Mouse (Mus musculus): ENCODE results near the gene Fam216a. TPM values are rescaled to one million over a fixed set of nuclear protein-coding genes. Genes with fewer than 3 reads are reported as not detected.
"Not testable (repeated sequence)": the region's sequence is repeated elsewhere in the genome, so short reads cannot be mapped to it uniquely, and the experiment has no call there.

Gene Fam216a
- total RNA-seq, 2 experiments from 2014 or later: 77.7 to 81.3 TPM

DNA sequence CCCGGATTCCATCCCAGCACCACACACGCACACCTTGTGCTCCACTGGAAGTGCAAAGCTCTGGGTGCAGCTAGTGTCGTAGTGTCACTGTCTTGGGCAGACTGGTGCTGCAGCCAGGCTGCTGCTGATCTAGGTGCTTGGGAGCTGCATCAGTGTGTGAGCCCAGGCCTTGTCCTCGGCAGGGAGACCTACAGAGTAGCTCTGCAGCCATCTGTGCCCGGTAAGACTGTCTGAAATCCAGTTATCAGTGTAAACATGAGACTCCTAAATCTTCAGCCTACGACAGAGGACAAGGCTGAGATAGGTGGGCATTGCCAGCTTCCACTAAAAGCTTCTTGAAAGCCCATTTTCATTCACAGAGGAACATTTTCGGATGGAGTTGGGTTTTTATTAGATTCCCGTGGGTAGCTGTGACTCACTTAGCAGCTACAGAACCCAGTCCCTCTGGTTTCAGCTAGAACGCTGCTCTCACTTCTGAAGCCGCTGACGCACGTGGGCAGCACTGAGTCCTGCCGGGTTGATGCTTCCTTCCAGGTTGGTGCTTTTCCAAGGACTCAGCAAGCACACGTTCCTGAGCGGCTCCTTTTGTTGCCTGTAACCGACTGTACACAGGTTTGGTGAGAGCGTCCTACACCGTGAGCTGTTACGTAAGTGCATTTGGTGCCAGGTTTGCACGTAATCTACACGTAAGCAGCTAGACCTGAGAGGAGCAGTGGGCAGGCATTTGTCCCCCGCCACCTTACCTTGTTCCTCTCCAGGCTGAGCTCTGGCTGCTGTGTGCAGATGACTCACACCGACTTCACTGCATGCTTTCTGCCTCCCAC, 47.3 kb downstream of the Fam216a start:
- peak; percentile 44 to 56 for DNase-seq (ENCODE audit: low spot score in 2 of 2)

DNA sequence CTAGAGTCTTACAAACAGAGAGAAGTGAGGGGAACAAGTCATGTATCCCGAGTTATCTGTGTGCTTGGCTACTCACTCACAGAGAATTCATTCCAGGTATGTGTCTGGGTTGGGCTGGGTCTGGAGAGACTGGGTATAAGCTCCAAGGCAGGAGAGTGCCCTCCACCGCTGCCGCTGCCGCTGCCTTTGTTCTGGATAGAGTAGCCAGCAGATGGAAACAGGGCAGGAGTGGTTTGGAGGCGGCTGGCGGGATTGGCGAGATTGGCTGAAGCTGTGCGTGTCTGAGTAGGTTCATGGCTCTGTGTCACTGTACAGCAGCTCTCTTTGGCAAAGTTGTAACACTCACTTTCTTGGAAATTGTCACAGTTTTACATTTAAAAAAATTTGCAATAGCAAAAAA, 48.6 kb downstream of the Fam216a start:
- DNase-seq (ENCODE audit: low spot score in 2 of 2): no peak

DNA sequence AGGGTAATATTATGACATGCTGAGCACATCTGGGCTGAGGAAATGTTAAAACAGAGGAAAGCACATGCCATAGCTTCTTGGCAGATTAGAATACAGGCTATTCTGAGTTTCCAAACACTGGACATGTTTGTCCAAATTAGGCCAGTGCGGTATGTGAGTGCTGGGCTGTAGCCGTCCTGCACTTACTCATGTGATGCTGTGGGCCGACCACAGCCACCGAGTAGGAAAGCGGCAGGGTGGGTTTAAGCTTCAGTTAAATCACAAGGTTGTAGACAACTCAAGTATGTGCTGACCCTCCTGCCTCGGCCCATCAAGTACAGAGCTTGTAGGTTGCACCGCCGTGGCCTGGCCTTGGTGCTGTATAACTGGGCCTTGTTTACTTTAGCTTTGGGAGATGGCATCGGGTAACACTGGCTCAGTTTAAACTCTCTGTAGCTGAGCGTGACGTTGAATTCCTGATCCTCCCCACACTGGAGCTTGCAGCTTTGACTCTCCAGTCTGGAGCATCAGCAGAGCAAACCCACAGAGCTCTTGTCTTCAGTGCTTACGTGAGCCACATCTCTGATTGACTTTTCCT, 51.9 kb downstream of the Fam216a start:
- DNase-seq (ENCODE audit: low spot score in 2 of 2): no peak

DNA sequence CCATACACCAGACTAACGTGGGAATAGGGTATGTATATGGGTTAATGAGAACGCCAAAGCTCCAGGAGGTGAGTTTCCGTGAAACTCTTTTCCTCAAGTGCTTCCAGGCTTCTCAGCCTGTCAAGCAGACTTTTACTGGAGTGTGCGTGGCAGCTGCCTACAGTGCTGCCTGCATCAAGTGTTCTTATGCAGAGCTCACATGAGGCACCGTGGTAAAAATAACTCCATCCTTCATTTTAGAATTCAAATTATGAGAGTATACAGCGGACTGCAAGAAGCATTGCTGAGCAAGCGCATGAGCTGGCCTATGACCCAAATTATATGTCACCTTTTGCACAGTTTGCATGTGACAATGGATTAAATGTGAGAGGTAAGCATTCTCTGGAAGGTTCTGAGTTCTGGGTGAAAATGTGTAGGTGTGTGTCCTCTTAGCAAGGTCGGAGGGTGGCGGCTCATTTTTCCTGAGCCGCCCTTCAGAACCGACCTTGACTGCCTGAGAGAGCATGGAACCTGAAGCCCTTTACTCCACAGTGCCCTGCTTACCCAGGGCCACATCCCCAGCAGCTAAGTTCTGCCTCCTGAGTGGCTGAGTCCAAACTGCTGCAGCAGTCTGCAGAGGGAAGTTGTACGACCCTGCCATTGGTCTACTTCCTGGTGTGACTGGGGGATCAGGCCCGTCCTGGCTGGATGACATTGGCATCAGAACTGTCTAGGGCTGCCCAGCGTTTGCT, 52.5 kb downstream of the Fam216a start:
- DNase-seq (ENCODE audit: low spot score in 2 of 2): no peak

DNA sequence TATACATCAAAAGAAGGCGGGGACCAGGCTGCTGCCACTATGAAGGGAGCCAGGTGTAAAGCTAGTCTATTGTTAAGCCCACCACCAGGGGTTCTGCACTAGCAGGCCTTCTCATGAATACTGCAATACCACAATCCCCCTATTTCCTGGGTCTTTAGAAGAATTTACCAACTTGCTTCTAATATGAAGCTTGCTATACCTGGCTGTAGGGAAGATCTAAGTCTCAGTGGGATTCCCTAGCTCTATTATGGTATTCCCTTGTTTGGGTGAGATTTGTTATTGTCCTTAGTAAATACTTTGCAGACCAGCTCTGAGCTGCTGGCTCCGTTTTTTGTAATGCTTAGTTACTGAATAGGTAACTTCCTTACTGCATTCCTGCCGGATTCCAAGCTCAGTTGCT, 53.2 kb downstream of the Fam216a start:
- DNase-seq (ENCODE audit: low spot score in 2 of 2): not testable (repeated sequence)

DNA sequence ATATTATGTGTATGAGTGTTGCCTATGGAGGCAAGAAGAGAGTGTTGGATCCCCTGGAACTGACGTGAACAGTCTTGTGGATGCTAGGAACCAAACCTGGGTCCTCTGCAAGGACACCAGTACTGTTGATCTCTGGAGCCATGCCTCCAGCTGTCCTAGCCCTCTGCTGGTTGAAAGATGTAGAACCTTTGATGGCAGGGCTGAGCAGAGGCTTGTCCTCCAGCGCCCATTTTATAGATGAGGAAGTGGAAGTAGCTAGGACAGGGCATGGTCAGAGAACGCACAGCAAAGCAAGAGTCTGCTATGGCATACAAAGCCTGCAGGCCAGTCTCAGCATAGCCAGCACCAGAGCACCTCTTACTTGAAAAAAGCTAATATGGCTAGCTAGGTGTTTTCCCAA, 54.1 kb downstream of the Fam216a start:
- no peak for DNase-seq (ENCODE audit: low spot score in 2 of 2)

DNA sequence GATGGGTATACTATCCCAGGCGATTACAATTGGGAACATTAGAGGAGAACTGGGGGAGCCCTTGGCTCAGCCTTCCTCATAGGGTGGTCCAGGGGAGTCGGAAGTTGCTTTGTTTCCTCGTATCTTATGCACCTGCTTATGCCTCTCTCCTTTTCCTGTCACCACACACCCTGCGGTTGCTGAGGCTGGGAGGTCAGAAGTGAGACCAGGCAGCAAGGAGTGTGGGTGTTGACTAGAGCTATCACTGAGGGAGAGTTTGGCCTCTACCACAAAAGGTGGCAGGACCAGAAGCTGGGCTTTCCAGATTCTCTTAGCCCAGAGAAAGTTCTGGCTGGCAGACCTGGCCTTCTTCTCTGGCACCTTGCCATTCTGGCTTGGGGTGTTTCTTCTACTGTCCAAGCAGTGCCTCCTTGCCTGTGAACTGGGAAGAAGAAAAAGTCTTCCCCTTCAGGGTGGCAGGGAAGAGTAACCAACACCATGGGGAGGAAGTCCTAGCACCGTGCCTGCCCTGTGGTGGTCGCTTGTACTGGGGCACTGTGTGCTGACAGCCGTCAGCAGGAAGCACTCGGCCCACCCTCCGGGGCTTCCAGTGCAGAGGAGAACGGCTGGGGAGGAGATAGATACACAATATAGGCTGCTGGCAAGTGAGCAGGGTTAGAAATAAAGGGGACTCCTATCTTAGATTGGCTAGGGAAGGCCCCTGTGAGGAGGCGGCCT, 54.7 kb downstream of the Fam216a start:
- DNase-seq (ENCODE audit: low spot score in 2 of 2): peak in 1 of 2 experiments; percentile 58

DNA sequence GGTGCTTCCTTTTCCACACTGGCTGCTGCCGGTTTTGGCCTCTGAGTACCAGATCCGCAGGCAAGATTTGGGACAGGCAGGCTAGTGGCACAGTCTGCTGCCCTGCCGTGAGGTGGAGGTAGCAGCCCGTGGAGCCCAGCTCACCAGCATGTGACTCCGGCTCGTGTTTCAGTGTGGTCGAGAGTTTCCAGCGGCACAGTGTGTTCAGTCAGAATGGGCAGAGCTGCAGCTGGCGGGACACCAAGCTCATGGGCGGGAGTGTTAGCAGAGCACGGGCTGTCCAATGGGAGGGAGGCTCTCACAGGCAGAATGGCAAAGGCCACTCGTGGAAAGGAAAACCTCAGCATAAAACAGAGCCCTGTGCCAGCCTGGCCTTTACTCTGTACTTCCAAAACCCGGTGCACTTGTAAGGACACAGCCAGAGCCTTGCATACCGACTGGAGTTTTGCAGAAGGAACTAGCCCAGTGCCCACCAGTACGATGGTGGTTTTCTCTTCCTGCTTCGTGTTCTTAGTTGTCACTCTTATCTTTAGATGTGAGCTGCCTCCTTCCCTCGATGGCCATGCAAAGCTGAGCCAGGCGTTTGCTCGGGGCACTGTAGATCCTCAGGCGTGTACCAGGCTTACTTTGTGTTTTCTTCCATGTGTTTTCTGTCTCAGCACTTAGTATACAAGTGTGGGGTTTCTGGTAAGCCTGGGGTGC, 57.0 kb downstream of the Fam216a start:
- DNase-seq (ENCODE audit: low spot score in 2 of 2): peak; percentile 87 to 88

Other genes with a start within 250 kb of the Fam216a start
- 1 to 10 TPM in 1 of 2 experiments, under 1 TPM in 1; 0.78 to 1.8 TPM for gene Ccdc63, start 231.5 kb downstream of the Fam216a start, total RNA-seq (2021)
- 100 to 1,000 TPM; 190 to 196 TPM for gene Ppp1cc, start 214.1 kb downstream of the Fam216a start, total RNA-seq (2021)
- 1 to 10 TPM; 2.6 to 2.8 TPM for gene Hvcn1, start 165.6 kb downstream of the Fam216a start, total RNA-seq (2021)
- gene Tctn1, start 107.9 kb downstream of the Fam216a start, total RNA-seq (2021): 10 to 100 TPM; 15.0 to 17.3 TPM
- gene Pptc7, start 88.0 kb downstream of the Fam216a start, total RNA-seq (2021): 10 to 100 TPM; 26.1 to 27.3 TPM
- 1 to 10 TPM; 5.1 to 5.4 TPM for gene Rad9b, start 18.1 kb downstream of the Fam216a start, total RNA-seq (2021)
- gene Vps29, start 18.0 kb downstream of the Fam216a start, total RNA-seq (2021): 100 to 1,000 TPM; 213 to 228 TPM
- 10 to 100 TPM; 26.7 to 29.1 TPM for gene Gpn3, start 488 bp downstream of the Fam216a start, total RNA-seq (2021)
- 100 to 1,000 TPM; 287 to 319 TPM for gene Arpc3, start 19.5 kb upstream of the Fam216a start, total RNA-seq (2021)
- gene Anapc7, start 49.3 kb upstream of the Fam216a start, total RNA-seq (2021): 10 to 100 TPM; 35.1 to 37.9 TPM
- gene Atp2a2, start 129.9 kb upstream of the Fam216a start, total RNA-seq (2021): 100 to 1,000 TPM; 511 to 561 TPM
- 10 to 100 TPM; 28.7 to 29.9 TPM for gene Ift81, start 242.2 kb upstream of the Fam216a start, total RNA-seq (2021)

Measured in layer of hippocampus, postnatal 10 days (tissue).